Mouse (Mus musculus) neutrophil, adult 5-6 weeks (primary cell): ENCODE measurements around the gene Hus1. TPM values are rescaled to one million over a fixed set of nuclear protein-coding genes. Genes with fewer than 3 reads are reported as not detected.

Source experiments
- ATAC-seq: fragments of 151-379, 151-347 bp; 2 replicates; pipeline ENCODE4 v1.8.0; 2017; ENCODE audit warnings: mild to moderate bottlenecking, moderate TSS enrichment; ENCODE audit not compliant: insufficient number of reproducible peaks, poor library complexity, low FRiP score, severe bottlenecking; ENCODE audit errors: extremely low read depth
- total RNA-seq: library from RNA; stranded (forward); fragments of 200-1000 nt; gene quantifications from 2 replicates; pipeline ENCODE4 v1.2.3, GENCODE M21; 2017

Hus1 gene
- total RNA-seq, result 9.7 and 11.3 TPM in 2 replicates

DNA sequence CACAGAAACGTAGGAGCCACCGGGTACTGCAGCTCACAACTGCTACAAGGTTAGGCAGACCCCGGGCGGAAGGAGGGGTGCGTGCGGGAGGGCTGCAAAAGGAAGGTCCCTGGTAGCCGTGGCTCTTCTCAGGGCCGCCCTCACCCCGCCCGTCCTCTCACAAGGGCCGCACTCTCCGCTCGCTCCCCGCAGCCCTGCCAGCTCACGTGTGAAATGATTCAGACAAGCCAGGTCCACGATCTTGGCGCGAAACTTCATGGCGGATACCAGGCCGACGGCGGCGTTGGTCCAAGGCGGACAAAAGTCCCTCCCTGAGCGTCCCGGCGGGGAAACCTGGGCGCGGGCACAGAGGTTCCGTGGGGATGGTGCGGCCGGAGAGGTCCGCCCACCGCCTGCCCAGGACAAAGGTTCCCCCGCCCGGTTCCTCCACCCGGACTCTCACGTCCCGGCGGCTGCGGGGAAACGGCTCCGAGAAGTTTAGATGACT is at the start of gene Hus1:
Hus1 (minus strand) TSS at position 339 of the 487 bp plus-strand sequence.
- ATAC-seq, result peak; percentile 87

DNA sequence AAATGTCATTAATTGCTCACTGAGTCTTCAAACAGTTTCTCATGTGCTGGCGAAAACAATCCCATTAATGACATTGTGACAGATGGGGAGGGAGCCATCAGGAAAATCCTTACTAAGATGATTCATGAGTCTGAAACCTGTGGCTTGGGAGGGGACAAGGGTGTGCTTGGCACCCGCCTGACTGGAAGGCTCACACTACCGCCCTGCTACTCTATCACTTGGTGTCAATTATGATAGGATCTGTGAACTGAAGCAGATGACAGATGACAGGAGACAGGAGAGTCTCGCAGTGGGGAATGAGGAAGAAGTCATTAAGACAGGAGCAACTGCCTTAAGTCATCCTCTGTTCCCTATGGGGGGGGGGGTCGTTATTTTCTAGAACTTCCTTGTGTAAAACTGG is 49.5 kb upstream of the Hus1 start:
- ATAC-seq, result no peak

DNA sequence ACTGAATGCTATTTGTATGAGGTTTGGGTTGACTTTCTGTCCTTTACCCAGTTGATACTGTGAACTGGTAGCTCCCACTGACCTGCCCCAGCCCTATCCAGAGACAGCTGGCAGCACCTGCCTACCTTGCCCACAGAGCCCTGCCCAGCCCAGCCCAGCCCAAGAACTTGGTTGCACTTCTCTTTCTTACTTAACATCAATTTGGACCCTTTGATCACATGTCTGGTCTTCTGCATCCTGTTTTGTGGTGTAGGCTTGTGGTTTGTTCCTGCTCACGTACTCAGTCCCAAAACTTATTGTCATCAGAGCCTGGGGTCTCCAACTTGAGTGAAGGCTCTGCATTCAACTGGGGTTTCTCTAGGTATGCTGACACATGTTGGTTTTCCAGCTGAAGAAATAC is 49.0 kb upstream of the Hus1 start:
- ATAC-seq, result peak; percentile 41; the same call in 1 of the 2 replicates

DNA sequence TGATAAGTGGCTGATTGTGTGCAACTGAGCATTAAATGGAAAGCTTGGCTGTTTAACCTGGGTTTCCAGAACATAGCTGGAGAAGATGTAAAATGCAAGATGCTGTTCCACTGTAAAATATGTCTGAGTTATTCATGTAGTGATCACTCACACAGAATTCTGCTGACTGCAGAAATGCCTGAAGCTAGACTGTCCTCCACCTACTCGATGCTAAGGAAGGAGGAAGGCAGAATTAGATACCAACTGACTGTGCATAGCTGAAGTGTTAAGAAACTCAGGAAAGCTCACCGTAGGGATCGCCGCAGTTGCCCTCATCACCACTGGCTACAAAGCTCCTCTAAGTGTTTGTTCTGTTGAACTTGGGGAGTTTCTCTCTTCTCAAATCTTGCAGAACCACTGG is 46.7 kb upstream of the Hus1 start:
- no peak for ATAC-seq

DNA sequence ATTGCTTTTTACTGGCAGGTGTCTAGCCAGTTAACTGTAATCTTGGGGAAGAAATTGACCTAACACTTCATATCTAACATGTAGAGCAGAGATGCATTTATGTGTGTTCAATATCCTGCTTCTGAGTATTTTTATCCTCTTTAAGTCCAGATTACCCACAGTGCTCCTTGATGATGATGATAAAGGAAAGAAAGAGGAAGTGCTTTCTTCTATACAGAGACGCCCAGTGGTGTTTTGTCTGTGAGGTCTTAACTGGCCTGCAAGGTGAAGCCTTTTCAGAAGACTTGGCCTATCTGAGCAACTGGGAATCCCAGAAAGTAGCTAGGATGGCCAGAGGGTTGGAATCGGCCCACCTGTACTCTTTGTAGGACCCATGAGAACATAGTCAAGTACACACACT is 45.9 kb upstream of the Hus1 start:
- ATAC-seq, result no peak

DNA sequence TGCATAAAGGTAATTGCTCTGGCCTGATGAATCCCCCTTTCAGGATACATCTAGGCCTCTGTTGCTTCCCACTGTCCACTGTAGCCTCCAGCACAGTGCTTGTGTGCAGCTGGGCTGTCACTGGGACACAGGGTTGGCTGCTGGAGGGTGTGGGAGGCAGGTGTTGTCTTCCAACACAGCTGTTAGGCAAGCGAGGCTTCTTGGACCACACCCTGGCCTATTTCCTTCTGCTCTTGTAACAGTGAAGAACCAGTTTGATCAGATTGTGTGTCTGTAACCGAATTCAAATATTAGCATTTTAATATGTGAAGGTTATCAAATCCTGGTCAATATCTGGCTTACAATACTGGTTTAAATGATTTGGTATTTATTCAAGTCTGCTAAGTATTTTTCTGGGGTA is 40.9 kb upstream of the Hus1 start:
- ATAC-seq, result no peak

DNA sequence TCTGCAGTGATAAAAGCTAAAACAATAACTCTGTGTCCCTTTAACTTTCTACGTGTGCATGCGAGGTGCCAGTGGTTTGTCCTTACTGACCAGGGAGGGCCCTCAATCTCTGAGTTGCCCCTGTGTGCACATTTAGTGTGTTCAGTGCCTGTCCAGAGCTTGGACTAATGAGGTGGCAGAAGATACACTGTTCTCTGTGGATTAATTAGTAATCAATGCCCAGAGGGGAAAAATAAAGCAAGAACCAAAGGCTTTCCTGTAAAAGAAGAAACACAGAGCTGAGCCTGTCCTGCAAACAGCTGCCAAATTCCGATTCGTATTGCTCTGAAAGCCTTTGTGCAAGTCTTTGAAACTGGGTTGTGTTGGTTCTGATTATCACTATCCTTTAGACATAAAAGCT is 39.2 kb upstream of the Hus1 start:
- ATAC-seq, result no peak

DNA sequence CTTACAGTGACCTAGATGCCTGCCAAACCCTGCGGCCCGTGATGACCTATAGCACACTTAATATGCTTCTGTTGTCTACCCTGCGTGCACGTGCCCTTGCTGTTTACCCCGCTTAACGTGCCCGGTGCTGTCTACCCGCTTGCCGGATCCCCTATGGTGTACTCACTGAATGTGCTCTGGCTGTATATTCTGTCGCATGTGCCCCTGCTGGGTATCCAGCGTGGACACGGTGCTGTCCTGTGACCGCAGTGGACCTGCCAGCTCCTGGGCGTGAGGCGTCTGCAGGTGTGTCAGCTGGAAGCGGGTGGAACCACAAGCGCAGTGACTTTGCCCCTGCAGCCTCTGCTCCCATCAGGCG is 37.7 kb upstream of the Hus1 start, which contains the start of gene Sun3:
Sun3 (minus strand) TSS at position 289 of the 358 bp plus-strand sequence.
- ATAC-seq, result no peak

DNA sequence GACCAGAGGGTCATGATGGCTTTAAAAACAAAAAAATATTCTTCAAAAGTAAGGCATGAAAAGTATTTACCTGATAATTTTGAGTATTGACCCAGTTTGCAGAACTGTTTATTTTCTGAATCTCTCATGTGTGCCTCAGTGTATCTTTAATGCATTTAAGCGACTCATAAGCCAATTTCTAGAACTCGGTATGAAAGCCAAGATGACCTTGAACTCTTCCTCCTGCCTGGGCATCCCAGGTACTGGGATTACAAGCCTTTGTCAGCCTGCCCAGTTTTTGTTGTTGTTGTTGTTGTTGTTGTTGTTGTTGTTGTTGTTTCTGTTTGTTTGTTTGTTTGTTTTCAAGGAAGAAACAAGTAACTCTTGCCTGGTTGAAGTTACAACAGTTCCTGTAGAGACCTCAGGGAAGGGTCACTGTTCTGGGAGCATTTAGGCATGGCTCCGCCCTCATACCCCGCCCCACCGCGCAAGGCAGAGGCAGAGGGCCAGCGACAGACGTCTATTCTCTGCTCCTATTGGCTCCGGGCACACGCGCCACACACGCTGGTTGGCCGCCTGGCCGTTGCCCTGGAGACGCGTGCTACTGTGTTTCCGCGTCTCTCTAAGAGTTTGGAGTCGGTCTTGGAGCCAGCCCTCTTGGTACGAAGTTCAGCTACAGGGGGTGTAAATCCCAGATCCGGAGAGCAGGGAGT is 37.2 kb upstream of the Hus1 start, which contains the start of gene Gm11992:
Gm11992 (plus strand) TSS at position 584 of the 692 bp plus-strand sequence.
- 0 out of 2 replicates have a peak, but pooled peaks have one; percentile 39 for ATAC-seq

DNA sequence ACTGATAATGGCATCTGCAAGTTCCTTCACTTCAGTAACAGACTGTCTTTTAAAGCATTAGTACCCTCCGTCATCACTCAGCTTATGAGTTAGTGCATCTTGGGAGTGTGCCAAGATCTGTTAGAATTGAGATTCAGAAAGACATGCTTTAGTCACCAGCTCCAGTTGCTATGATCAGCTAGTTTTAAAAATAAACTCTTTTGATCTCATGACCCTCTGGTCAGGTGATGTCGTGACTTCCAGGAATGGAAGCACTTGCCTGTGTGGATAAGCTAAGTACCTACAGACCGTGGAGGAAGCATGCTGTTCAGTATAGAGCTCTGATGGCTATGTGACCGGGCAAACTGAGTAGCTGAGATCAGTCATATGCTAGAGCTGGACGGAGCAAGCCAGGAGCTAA is 36.1 kb upstream of the Hus1 start:
- ATAC-seq, result no peak

DNA sequence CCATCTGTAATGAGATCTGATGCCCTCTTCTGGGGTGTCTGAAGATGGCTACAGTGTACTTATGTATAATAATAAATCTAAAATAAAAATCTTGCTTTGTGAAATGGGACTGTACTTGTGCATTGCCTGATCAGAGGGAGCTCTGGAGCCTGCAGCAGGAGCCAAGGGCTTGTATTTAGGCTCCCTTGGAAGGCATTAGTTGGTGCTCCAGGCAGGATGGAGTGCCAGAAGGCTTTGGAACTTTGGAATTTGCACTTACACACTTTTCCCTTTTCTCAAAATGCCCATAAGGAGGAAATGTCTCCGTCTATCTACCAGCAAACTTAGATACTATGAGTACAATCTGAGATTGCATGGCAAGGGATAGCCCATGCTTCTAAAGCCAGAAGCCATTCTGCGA is 35.6 kb upstream of the Hus1 start:
- ATAC-seq, result no peak

DNA sequence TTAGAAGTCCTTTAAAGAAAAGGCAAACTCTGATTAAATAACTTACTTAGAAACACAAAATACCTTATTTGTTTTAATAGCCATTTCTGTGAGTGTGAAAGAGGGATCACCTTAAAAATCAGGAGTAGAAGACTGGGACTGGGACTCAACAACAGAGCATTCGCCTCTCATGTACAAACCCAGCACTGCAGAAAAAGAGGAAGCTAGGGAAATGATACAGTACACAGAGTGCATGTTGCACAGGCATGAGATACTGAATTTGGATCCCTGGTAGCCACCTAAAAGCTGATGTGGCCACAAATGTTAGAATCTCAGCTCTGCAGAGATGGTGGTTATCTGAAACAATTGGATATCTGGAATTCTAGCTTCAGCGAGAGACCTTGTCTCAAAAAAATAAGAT is 20.5 kb upstream of the Hus1 start:
- ATAC-seq, result no peak

DNA sequence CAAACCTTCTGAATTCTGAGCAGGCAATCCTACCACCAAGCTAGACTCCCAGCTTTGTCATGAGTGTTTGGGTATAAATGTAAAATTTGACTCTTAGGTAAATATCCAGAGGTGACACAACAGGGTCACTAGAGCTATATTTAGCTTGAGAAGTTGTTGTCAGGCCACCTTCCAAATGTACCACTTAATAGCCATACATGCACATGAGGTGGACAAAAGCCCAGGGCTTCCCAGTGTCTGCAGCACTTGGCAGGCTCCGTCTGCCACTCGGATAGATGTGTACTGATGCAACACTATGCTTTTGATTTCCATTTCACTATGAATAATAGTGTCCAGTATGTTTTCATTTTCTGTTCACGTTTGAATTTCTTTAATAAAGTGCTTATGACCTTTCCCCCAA is 14.2 kb upstream of the Hus1 start:
- ATAC-seq, result no peak

DNA sequence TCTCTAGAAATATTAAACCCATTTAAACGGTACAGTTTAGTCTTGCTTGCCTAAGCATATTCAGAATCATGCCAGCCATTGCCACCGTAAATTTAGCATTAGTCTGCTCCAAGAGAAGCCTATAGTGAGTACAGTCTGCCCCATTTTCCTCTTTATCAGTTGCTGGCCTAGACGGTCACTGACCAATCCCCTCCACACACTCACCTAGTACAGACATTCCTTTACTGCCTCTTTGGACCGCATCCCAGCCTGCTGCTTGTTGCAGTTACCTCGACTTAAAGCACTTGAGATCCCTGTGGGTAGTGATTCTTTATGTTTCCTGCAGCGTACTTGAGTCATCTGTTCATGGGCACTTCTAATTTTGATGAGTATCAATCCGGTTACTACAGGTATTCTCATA is 13.8 kb upstream of the Hus1 start:
- no peak for ATAC-seq

DNA sequence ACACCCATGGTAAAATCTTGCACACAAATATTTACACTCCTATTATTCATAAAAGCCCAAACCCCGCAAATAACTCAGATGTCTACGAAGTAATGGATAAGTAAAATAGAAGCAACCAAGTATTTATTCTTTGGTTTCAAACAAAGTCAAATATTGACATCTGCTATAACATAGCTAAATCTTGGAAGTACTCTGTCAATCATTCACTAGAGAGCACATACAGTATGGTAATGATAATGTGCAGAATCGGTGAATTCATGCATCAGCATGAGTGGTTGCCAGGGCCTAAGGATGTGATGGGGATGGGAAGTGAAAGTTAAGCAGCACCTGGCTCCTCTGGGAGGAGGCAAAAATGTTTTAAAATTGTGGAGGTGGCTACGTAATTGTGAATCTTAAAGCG is 9.2 kb upstream of the Hus1 start:
- no peak for ATAC-seq

DNA sequence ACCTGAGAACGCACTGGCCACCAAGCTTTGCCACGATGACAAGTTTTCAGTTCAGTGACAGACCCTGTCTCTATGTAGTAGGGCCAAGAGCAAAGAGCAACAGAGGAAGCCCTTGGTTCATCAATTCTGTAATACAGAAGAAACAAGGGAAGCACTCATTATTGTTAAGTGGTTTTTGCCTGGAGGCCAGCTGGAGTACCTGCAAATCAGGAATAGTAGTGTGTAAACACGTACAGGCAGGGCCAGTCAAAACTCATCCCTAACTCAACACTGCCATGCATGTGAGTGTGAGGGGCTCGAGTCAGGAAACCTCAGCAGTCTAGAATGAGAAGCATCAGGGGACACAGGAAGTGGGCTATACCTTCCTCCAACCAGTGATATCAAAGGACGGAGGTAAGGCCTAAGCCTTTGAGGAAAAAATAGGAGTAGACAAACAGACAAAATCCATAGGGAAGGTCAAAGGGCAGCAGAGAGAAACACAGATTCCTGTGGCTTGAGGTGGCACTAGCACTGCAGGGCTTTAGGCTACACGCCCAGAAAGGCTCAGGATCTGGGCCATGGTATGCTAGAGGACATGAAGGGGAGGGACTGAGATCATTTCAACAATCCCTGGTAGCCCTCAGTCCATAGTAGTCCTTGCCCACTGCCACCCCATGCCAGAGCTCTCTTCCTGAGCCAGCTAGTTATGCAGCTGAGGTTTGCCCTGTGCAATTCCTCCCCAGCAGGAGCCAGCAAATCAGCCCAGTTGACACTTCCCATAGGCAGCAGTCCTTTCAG is 7.7 kb upstream of the Hus1 start:
- ATAC-seq, result no peak

DNA sequence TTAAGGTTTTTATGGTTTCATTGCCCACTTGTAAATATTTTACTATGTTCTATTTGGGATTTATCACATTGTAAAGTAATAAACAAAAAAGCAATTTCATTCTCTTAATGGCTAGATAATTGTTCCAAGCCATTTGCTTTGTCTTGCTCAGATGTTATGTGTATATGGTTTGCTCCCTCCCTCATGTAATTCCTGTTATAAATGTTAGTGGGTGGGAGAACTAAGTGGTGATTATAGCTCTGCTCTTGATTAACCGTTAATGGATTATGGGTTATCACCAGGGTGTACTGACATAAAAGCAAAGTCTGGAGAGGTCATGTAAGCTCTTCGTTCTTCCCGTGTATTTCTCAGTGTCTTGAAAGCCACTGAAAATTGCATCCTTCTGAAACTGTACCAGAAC is 3.7 kb upstream of the Hus1 start:
- no peak for ATAC-seq

DNA sequence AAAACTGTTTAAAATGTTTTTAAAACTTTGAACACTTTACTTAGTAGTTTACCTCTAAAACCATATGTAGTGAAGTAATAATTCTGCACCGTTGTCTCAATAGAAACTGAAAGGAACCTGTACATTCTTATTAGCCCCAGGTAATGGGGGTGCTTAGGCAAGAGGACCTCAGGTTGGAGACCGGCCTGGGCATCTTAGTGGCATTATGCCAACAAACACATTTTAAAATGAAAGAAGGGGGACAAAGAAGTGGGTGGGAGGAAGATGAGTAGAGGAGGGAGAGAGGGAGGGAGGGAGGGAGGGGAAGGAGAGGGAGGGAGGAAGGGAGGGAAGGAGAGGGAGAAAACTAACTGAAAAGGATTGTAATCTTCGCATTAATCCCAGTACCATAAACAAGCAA is 357 bp upstream of the Hus1 start:
- no peak for ATAC-seq

DNA sequence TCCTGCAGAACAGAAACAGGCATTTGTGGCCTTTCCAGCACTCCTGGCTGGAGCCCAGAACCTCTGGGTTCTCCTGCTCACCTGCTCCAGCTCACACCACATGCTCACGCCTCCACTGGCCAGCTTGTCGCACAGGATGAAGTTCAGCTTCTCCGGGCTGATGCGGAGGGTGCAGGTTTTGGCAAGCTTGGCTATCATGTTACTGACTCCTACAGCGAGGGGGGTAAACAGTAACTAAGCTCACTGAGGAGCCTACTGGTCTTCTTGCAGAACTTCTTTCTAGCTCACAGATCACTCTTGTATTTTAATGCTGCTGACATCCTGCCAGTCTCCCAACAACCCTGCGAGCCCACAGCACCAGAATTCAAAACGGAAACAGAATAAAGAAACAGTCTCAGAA is 575 bp downstream of the Hus1 start:
- ATAC-seq, result peak; percentile 18; the same call in 1 of the 2 replicates

DNA sequence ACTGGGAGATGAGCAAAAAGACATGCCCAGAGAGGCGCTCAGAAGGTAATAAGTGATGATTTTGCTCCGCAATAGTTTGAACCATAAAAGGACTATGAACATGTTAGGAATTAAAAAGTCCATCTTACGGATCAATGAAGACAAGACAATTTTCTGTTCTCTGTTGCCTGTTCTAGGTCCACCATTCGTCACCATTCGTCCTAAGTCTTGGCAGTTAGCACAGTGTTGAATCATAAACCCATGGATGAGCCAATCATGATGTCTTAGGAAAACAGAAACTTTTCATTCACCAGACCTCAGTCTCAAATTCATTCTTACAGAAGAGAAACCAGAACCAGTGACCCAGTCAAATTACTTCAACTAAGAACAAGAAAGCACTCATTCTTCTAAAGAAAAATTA is 2.2 kb downstream of the Hus1 start:
- no peak for ATAC-seq
